Mouse (Mus musculus) liver, embryonic 16.5 days (tissue): ENCODE data around the gene Cyp4x1. TPM values are rescaled to one million over a fixed set of nuclear protein-coding genes. Genes with fewer than 3 reads are reported as not detected.
"Not testable (repeated sequence)": the region's sequence is repeated elsewhere in the genome, so short reads cannot be mapped to it uniquely, and the experiment has no call there.

Source experiments
- ATAC-seq: fragments of 200-750 bp; cut with Nextera tagmentation; 2 replicates; pipeline ENCODE4 v1.8.0; 2017; ENCODE audit warnings: low read depth, mild to moderate bottlenecking, moderate number of reproducible peaks, moderate library complexity
- H3K27ac ChIP-seq: fragments of 300-500 bp; sonication (generic); 2 replicates; pipeline ENCODE4 v1.5.1; 2014; ENCODE audit warnings: mild to moderate bottlenecking, low read length
- H3K27me3 ChIP-seq: fragments of 300-500 bp; sonication (generic); 2 replicates; pipeline ENCODE4 v1.6.1; 2014; ENCODE audit warnings: low read depth, low read length, mixed read lengths; ENCODE audit not compliant: control insufficient read depth, insufficient read depth
- H3K36me3 ChIP-seq: fragments of 300-500 bp; sonication (generic); 2 replicates; pipeline ENCODE4 v1.6.1; 2014; ENCODE audit warnings: mild to moderate bottlenecking; ENCODE audit not compliant: control insufficient read depth, insufficient read depth
- H3K4me1 ChIP-seq: fragments of 300-500 bp; sonication (generic); 2 replicates; pipeline ENCODE4 v1.6.1; 2014; ENCODE audit warnings: low read depth, low read length, mixed read lengths; ENCODE audit not compliant: control insufficient read depth
- H3K4me2 ChIP-seq: fragments of 300-500 bp; sonication (generic); 2 replicates; pipeline ENCODE4 v1.6.1; 2014; ENCODE audit warnings: low read depth, low read length, mixed read lengths
- H3K4me3 ChIP-seq: fragments of 300-500 bp; sonication (generic); 2 replicates; pipeline ENCODE4 v1.5.1; 2014; ENCODE audit warnings: low read depth, mild to moderate bottlenecking, low read length
- H3K9ac ChIP-seq: fragments of 300-500 bp; sonication (generic); 2 replicates; pipeline ENCODE4 v1.6.1; 2014; ENCODE audit warnings: low read depth, low read length
- H3K9me3 ChIP-seq: fragments of 300-500 bp; sonication (generic); replicated peaks from 2 replicates; pipeline ENCODE4 v1.6.1; 2016; ENCODE audit warnings: low read length; ENCODE audit not compliant: control insufficient read depth
- WGBS: fragments of 180-500 bp; shearing (Covaris S2); extraction: QIAGEN DNeasy Blood & Tissue Kit; methylation state at CpG from one replicate; pipeline ENCODE4 v1.1.7; 2014; ENCODE audit not compliant: insufficient replicate concordance; 5-methylcytosine and 5-hydroxymethylcytosine counted together
- polyA plus RNA-seq: library from polyadenylated mRNA; unstranded; fragments of >200 nt; fragmentation: Nextera tagmentation; extraction: Ambion mirVana; gene quantifications from 2 replicates; pipeline ENCODE4 v1.2.1, GENCODE M21; 2015

Gene Cyp4x1
- 0.04 and 0.05 TPM in 2 replicates for polyA plus RNA-seq

GRCm38 (mm10) chr4:115133621-115134295, at the start of gene Cyp4x1:
Gene Cyp4x1 (minus strand): TSS chr4:115134281.
- ATAC-seq = no peak
- 3% methylated on average over 29 of the region's 29 CpGs for WGBS
- Histone ChIP-seq H3K4me2 (no peak within 1 kb of the TSS), H3K4me1 (no peaks in the 10 kb centered on the region), H3K27ac (no peak within 1 kb of the TSS), H3K4me3 (no peak within 1 kb of the TSS), H3K9me3 (no peaks in the 10 kb centered on the region), H3K9ac (no peak within 1 kb of the TSS), H3K36me3 (no peaks in the 10 kb centered on the region), H3K27me3 (peaks cover 14% of the 10 kb centered on the region)

GRCm38 (mm10) chr4:115176201-115176600, 42.1 kb upstream of the Cyp4x1 start:
- not testable (repeated sequence) for H3K27me3 ChIP-seq, H3K9ac ChIP-seq, H3K27ac ChIP-seq

GRCm38 (mm10) chr4:115174694-115175353, 40.7 kb upstream of the Cyp4x1 start:
- Histone ChIP-seq H3K4me3 (no peak overlapping the region), H3K9ac (no peak overlapping the region), H3K4me1 (no peaks in the 10 kb centered on the region), H3K36me3 (no peaks in the 10 kb centered on the region), H3K9me3 (no peaks in the 10 kb centered on the region), H3K4me2 (no peak overlapping the region), H3K27me3 (no peaks in the 10 kb centered on the region), H3K27ac (no peak overlapping the region)
- no peak for ATAC-seq
- WGBS = 41% methylated on average over 1 of the region's 1 CpGs

More at GRCm38 (mm10) chr4:115176201-115176600, 42.1 kb upstream of the Cyp4x1 start:
- not testable (repeated sequence) for H3K4me1 ChIP-seq, H3K36me3 ChIP-seq, ATAC-seq, H3K4me3 ChIP-seq, H3K9me3 ChIP-seq, H3K4me2 ChIP-seq

GRCm38 (mm10) chr4:115158963-115159362, 24.9 kb upstream of the Cyp4x1 start:
- H3K9me3 ChIP-seq, H3K27me3 ChIP-seq, H3K36me3 ChIP-seq, ATAC-seq, H3K27ac ChIP-seq, H3K4me1 ChIP-seq, H3K9ac ChIP-seq, H3K4me3 ChIP-seq, H3K4me2 ChIP-seq: not testable (repeated sequence)
- WGBS = 46% methylated on average over 3 of the region's 3 CpGs

- no peaks in the 10 kb centered on the region for H3K36me3 ChIP-seq
- no peak overlapping the region for H3K4me2 ChIP-seq
- no peak overlapping the region for H3K27ac ChIP-seq
- H3K9ac ChIP-seq = no peak overlapping the region
- 73% methylated on average over 2 of the region's 2 CpGs for WGBS
- no peaks in the 10 kb centered on the region for H3K27me3 ChIP-seq
- ATAC-seq = no peak
- H3K4me1 ChIP-seq = no peaks in the 10 kb centered on the region
- H3K9me3 ChIP-seq = no peaks in the 10 kb centered on the region
- H3K4me3 ChIP-seq = no peak overlapping the region
Measured at GRCm38 (mm10) chr4:115154723-115155122, 20.6 kb upstream of the Cyp4x1 start.

GRCm38 (mm10) chr4:115134296-115134630, 182 bp upstream of the Cyp4x1 start:
- Histone ChIP-seq H3K4me3 (no peak overlapping the region), H3K27me3 (peaks cover 14% of the 10 kb centered on the region), H3K9ac (no peak overlapping the region), H3K27ac (no peak overlapping the region), H3K36me3 (no peaks in the 10 kb centered on the region), H3K4me2 (no peak overlapping the region), H3K4me1 (no peaks in the 10 kb centered on the region), H3K9me3 (no peaks in the 10 kb centered on the region)
- 17% methylated on average over 7 of the region's 7 CpGs for WGBS
- no peak for ATAC-seq

- Histone ChIP-seq H3K27ac (no peak overlapping the region), H3K36me3 (no peaks in the 10 kb centered on the region), H3K9ac (no peak overlapping the region), H3K4me2 (no peak overlapping the region), H3K4me3 (no peak overlapping the region), H3K9me3 (no peaks in the 10 kb centered on the region), H3K27me3 (peaks cover 14% of the 10 kb centered on the region), H3K4me1 (no peaks in the 10 kb centered on the region)
- 3% methylated on average over 5 of the region's 5 CpGs for WGBS
- 0 out of 2 replicates have a peak, but pooled peaks have one; percentile 13 for ATAC-seq
Measured at GRCm38 (mm10) chr4:115133085-115133484, 996 bp downstream of the Cyp4x1 start.

GRCm38 (mm10) chr4:115124713-115125112, 9.4 kb downstream of the Cyp4x1 start:
- H3K9ac ChIP-seq = no peak overlapping the region
- no peak overlapping the region for H3K4me2 ChIP-seq
- H3K9me3 ChIP-seq = no peaks in the 10 kb centered on the region
- H3K36me3 ChIP-seq = no peaks in the 10 kb centered on the region
- no peak overlapping the region for H3K27ac ChIP-seq
- no peak overlapping the region for H3K4me3 ChIP-seq
- H3K27me3 ChIP-seq = no peaks in the 10 kb centered on the region
- no peaks in the 10 kb centered on the region for H3K4me1 ChIP-seq
- no peak for ATAC-seq

- Histone ChIP-seq H3K9ac (no peak overlapping the region), H3K36me3 (no peaks in the 10 kb centered on the region), H3K9me3 (no peaks in the 10 kb centered on the region), H3K4me3 (no peak overlapping the region), H3K4me1 (no peaks in the 10 kb centered on the region), H3K27ac (no peak overlapping the region), H3K4me2 (no peak overlapping the region), H3K27me3 (no peaks in the 10 kb centered on the region)
- ATAC-seq = no peak
- WGBS = 27% methylated on average over 2 of the region's 2 CpGs
Measured at GRCm38 (mm10) chr4:115123507-115123906, 10.6 kb downstream of the Cyp4x1 start.
